In genomic region chr16:45742615-45743476, GRCm38 (mm10) we compare ENCODE assay signal across 8 mouse cellular contexts. TPM values are rescaled to one million over a fixed set of nuclear protein-coding genes. Genes with fewer than 3 reads are reported as not detected.
DNase-seq lines count a peak whose midpoint lies in the region; ATAC-seq and TF ChIP-seq lines count a peak whose summit lies in the region.

TSS of gene Abhd10 (minus strand) at chr16:45742955.

- in situ Hi-C loops in Patski (cut with MboI; ENCODE audit: low pct_unique_long_range_greater_than_20kb) = no loop called here

- peak; percentile 64 for DNase-seq in Patski (ENCODE audit: low read depth, low spot score)
- DNase-seq in cerebellum, postnatal 14 days = peak; percentile 99 to 100
- peak; percentile 94 to 95 for DNase-seq in frontal cortex, postnatal 14 days (ENCODE audit: low spot score in 2 of 2)
- DNase-seq in layer of hippocampus, postnatal 36 days = peak; percentile 94 to 96
- DNase-seq in lung, postnatal 36 days = peak; percentile 97
- DNase-seq in retina, postnatal 1 day = peak; percentile 97
- DNase-seq in urinary bladder, adult 18-20 months (ENCODE audit: low spot score in 2 of 2) = peak; percentile 90 to 96

- no peaks in the 10 kb centered on the region for H3K27me3 ChIP-seq in Patski
- H3K27me3 ChIP-seq in hindbrain, embryonic 13.5 days = no peaks in the 10 kb centered on the region

- H3K4me1 ChIP-seq in hindbrain, embryonic 13.5 days (replicated peaks) = peaks cover 21% of the 10 kb centered on the region

- CTCF ChIA-PET in Patski (lab: Charles Lee) = interaction anchor here (1.1 to 1.4 kb wide), 4 partner anchors 11 to 225 kb away, joined by 3 to 4 read pairs (median 3); no protein-coding TSS in a partner anchor

- TF ChIP-seq CTCF in Patski (IDR thresholded peaks at IDR 0.05) = no peak

- WGBS in hindbrain, embryonic 13.5 days = under 1% methylated on average over 50 of the region's 51 CpGs

- POLR2A ChIA-PET in Patski (lab: Charles Lee) = no interaction called here

- peak within 1 kb of the TSS; percentile 65 for H3K4me2 ChIP-seq in hindbrain, embryonic 13.5 days

- peaks cover 4% of the 10 kb centered on the region for H3K36me3 ChIP-seq in hindbrain, embryonic 13.5 days

- no peaks in the 10 kb centered on the region for H3K9me3 ChIP-seq in hindbrain, embryonic 13.5 days

- peak; percentile 88 for ATAC-seq in Patski
- ATAC-seq in hindbrain, embryonic 13.5 days (ENCODE audit: low FRiP score) = peak; percentile 98

- H3K4me3 ChIP-seq in hindbrain, embryonic 13.5 days = peak within 1 kb of the TSS; percentile 73

- H3K9ac ChIP-seq in hindbrain, embryonic 13.5 days = peak within 1 kb of the TSS; percentile 89

- H3K27ac ChIP-seq in hindbrain, embryonic 13.5 days = peak within 1 kb of the TSS; percentile 96

RNA-seq across cellular contexts. Expression of gene Abhd10, which starts in this region (rescaled TPM):
- polyA plus RNA-seq in Patski (2021) = 17.3 TPM
- polyA plus RNA-seq in hindbrain, embryonic 13.5 days (2015; fragmentation: Nextera tagmentation; extraction: Ambion mirVana) = 41.2 and 46.0 TPM in 2 replicates
- total RNA-seq in layer of hippocampus, postnatal 36 days (2021) = 10 to 100 TPM; 19.1 to 21.6 TPM

Comparison
In these comparisons a context has a peak if more than half of its experiments do, and no peak if none do; other contexts are left out.
1. Peak in every context shown above with its lines: DNase-seq, ATAC-seq, H3K4me3 ChIP-seq and H3K27ac ChIP-seq.